Mouse (Mus musculus) cerebellum, adult 2 months (tissue): Measurements from ENCODE around the gene Gsg1l. TPM values are rescaled to one million over a fixed set of nuclear protein-coding genes. Genes with fewer than 3 reads are reported as not detected.
A peak's percentile ranks its signal among the peaks of the same experiment; 100 is the strongest.

Source experiments
- DNase-seq, 2 experiments: peaks; one replicate each; pipeline ENCODE4 v3.0.0; 2021
- H3K27ac ChIP-seq: fragments of 200-500 bp; 2 replicates; pipeline ENCODE4 v1.5.1; 2012; ENCODE audit warnings: low read length, control low read depth, inconsistent platforms; ENCODE audit not compliant: insufficient read depth
- H3K27me3 ChIP-seq: fragments of 200-500 bp; 2 replicates; pipeline ENCODE4 v1.6.1; 2012; ENCODE audit warnings: inconsistent platforms, mild to moderate bottlenecking, low read length, moderate library complexity; ENCODE audit not compliant: control insufficient read depth, insufficient read depth
- H3K4me1 ChIP-seq: fragments of 200-500 bp; 2 replicates; pipeline ENCODE4 v1.6.1; 2011; ENCODE audit warnings: low read length; ENCODE audit not compliant: control insufficient read depth, insufficient read depth
- H3K4me3 ChIP-seq: fragments of 200-500 bp; replicated peaks from 2 replicates; pipeline ENCODE3; 2011; ENCODE audit warnings: mild to moderate bottlenecking, low read depth, low read length, control low read depth; ENCODE audit not compliant: insufficient read depth
- CTCF ChIP-seq: fragments of 200-500 bp; IDR thresholded peaks from 2 replicates; pipeline ENCODE4 v1.5.1; 2011; ENCODE audit warnings: low read depth, mild to moderate bottlenecking, control low read depth, low read length, moderate library complexity, borderline replicate concordance; ENCODE audit not compliant: insufficient read depth
- POLR2A ChIP-seq: fragments of 200-500 bp; IDR thresholded peaks from 2 replicates; pipeline ENCODE4 v1.6.1; 2011; ENCODE audit warnings: low read length, control low read depth, borderline replicate concordance; ENCODE audit not compliant: insufficient read depth
- WGBS: fragments of 180-500 bp; shearing (Covaris S2); methylation state at CpG from one replicate; pipeline ENCODE4 v1.1.7; 2018; 5-methylcytosine and 5-hydroxymethylcytosine counted together
- polyA plus RNA-seq: library from polyadenylated mRNA; depleted of rRNA; stranded (reverse); fragments of >200 nt; gene quantifications from 2 replicates; pipeline ENCODE4 v1.2.3, GENCODE M21; 2012

The Gsg1l gene
- polyA plus RNA-seq, 1 experiment, result 17.5 TPM

DNA sequence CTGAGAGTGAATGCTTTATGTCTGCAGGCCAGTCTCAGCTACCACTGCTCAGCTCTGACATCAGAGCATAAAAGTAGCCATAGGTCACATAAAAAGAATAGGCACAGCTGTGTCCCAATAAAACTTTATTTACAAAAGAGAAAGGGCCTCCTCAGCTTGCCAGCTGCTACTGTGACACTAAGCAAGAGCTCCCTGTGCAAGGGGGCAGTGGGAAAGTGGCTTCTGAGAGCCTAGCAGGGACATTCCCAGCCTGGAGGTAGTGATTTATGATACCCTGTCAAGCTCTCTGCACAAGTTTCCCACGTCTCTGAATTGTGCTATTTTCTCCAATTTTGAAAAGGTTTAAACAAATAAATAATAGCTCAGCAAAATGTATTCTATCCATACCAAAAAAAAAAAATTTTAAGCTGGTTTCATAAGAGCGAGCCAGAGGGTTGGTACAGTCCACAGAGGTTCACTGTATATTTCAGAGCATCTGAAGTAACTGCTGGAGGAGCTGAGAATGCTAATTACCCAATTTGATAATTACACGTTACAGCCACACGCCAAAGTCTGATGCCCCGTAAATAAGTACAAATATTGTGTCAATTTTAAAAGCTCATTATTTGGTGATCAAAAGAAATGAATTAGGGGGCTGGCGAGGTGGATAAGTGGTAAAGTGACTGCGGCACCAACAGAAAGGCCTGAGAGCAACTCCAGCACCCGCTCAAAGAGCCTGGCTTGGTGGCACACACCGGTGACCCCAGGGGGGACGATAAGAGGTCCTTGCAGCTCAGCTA lies 74.9 kb downstream of the Gsg1l start:
- DNase-seq, result no peak
- Histone ChIP-seq H3K27me3 (no peaks in the 10 kb centered on the region), H3K4me3 (no peak overlapping the region), H3K4me1 (peaks cover 7% of the 10 kb centered on the region), H3K27ac (no peak overlapping the region)
- no peak for TF ChIP-seq POLR2A
- TF ChIP-seq CTCF, result no peak
- 86% methylated on average over 10 of the region's 10 CpGs for WGBS

GRCm38 (mm10) chr7:126005274-126005673 lies 76.9 kb downstream of the Gsg1l start:
- Histone ChIP-seq H3K4me3 (no peak overlapping the region), H3K27ac (no peak overlapping the region), H3K27me3 (no peaks in the 10 kb centered on the region), H3K4me1 (peaks cover 7% of the 10 kb centered on the region)
- TF ChIP-seq POLR2A (no peak), CTCF (no peak)
- no peak for DNase-seq
- 68% methylated on average over 5 of the region's 5 CpGs for WGBS

- DNase-seq, result no peak
- H3K4me1 ChIP-seq, result no peaks in the 10 kb centered on the region; the same call in none of the 2 replicates
- no peak overlapping the region for H3K4me3 ChIP-seq
- TF ChIP-seq CTCF, result no peak
- TF ChIP-seq POLR2A, result no peak
- no peaks in the 10 kb centered on the region for H3K27me3 ChIP-seq
- no peak overlapping the region for H3K27ac ChIP-seq
- 81% methylated on average over 5 of the region's 5 CpGs for WGBS
Measured at GRCm38 (mm10) chr7:126001683-126002082, 80.5 kb downstream of the Gsg1l start.

DNA sequence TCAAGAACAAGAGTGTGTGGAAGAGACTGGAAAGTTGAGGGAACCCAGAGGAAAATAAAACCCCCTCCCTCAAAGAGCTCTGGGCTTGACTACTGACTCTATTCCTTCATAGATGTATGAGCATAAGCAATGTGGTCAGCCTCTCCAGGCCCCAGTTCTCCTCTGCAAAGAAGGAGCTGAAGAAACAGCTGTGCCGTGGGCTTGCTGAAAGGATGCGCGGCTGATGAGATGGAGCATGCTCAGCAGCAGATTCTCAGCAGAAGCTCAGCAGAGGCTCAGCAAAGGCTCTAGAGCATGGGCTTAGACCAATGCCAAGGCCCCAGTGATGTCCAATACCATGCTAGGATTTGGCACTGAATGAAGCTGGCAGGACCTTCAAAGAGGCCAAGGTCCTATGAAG lies 82.3 kb downstream of the Gsg1l start:
- peak in 1 of 2 experiments; percentile 31 for DNase-seq
- H3K27ac ChIP-seq, result no peak overlapping the region

GRCm38 (mm10) chr7:125996151-125996550 lies 86.1 kb downstream of the Gsg1l start:
- Histone ChIP-seq H3K27me3 (no peaks in the 10 kb centered on the region), H3K4me3 (no peak overlapping the region), H3K27ac (no peak overlapping the region), H3K4me1 (peaks cover 11% of the 10 kb centered on the region)
- TF ChIP-seq CTCF, result no peak
- TF ChIP-seq POLR2A, result no peak
- WGBS, result 98% methylated on average over 1 of the region's 1 CpGs
- DNase-seq, result no peak

More for the DNA sequence above, 82.3 kb downstream of the Gsg1l start:
- Histone ChIP-seq H3K4me3 (no peak overlapping the region), H3K4me1 (no peaks in the 10 kb centered on the region; the same call in none of the 2 replicates), H3K27me3 (no peaks in the 10 kb centered on the region)
- 42% methylated on average over 3 of the region's 3 CpGs for WGBS
- TF ChIP-seq POLR2A (no peak), CTCF (no peak)

DNA sequence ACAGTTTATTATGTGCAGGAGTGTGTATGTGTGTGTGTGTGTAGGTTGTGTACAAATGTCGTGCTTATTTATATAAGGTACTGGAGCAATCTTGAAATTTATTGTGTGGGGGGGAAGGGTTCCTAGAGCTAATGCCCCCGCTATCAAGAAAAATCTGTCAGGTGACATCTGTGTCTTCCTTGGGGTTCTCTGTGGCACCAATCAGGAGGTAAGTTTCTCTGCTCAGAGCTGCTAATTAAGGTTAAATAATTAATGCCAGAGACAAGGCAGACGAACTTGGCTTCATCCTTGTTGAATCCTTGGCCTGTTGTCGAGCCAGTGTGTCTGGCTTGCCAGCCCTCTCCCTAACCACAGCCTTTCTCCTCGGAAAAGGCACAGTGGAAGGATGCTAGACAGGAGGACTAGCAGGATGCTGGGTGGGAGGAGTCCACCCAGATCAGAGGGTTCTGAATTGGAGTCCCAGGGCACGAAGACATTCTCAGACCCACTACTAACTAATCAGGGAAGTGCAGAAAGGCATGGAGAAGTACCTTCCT lies 89.8 kb downstream of the Gsg1l start:
- Histone ChIP-seq H3K27me3 (no peaks in the 10 kb centered on the region), H3K27ac (no peak overlapping the region), H3K4me1 (peaks cover 24% of the 10 kb centered on the region), H3K4me3 (no peak overlapping the region)
- 36% methylated on average over 6 of the region's 6 CpGs for WGBS
- TF ChIP-seq CTCF (no peak), POLR2A (no peak)
- DNase-seq, result peak in 1 of 2 experiments; percentile 15

DNA sequence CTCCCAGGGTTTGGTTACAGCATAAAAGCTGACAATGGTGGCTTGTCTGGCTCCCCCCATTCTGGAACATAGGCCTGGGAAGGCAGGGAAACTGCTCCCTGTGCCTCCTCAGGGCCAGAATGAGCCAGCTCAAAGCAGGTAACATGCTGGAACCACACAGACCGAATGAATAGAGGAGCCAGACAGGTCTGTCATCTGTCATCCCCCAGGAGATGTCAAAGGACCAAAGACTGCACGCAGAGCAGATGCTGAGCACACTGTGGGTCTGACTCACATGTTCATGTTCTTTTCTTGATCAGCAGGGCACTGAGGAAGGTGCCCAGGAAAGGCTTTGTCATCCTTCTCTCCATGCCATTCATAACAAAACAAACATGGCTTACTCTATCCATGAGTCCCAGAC lies 90.4 kb downstream of the Gsg1l start:
- peaks cover 24% of the 10 kb centered on the region for H3K4me1 ChIP-seq
- H3K27ac ChIP-seq, result no peak overlapping the region
- 16% methylated on average over 2 of the region's 2 CpGs for WGBS
- TF ChIP-seq CTCF (no peak), POLR2A (no peak)
- no peak overlapping the region for H3K4me3 ChIP-seq
- peak in 1 of 2 experiments; percentile 46 for DNase-seq
- no peaks in the 10 kb centered on the region for H3K27me3 ChIP-seq

GRCm38 (mm10) chr7:125989969-125990368 lies 92.2 kb downstream of the Gsg1l start:
- peaks cover 24% of the 10 kb centered on the region for H3K4me1 ChIP-seq
- no peak overlapping the region for H3K4me3 ChIP-seq
- H3K27me3 ChIP-seq, result no peaks in the 10 kb centered on the region
- 52% methylated on average over 7 of the region's 7 CpGs for WGBS
- no peak overlapping the region for H3K27ac ChIP-seq
- no peak for TF ChIP-seq CTCF
- no peak for TF ChIP-seq POLR2A
- peak in 1 of 2 experiments; percentile 20 for DNase-seq
